ENCODE assay signal across 12 mouse cellular contexts in genomic region chr11:59530870-59531535, GRCm38 (mm10). TPM values are rescaled to one million over a fixed set of nuclear protein-coding genes. Genes with fewer than 3 reads are reported as not detected.
A peak's percentile ranks its signal among the peaks of the same experiment; 100 is the strongest.
DNase-seq lines count a peak whose midpoint lies in the region; ATAC-seq and TF ChIP-seq lines count a peak whose summit lies in the region.
"Had no signal": no experiment of that assay in that cellular context is flagged by ENCODE, and none has a peak within 500 bp of the region (broad histone marks: within the 10 kb centered on the region; RNA-seq: fewer than 3 reads in every experiment).

No protein-coding gene starts in this region.

- H3K27ac ChIP-seq in kidney, postnatal 0 days = no peak overlapping the region
- no peak overlapping the region for H3K27ac ChIP-seq in embryonic facial prominence, embryonic 10.5 days (replicated peaks)
- H3K27ac ChIP-seq: macrophage had no signal

- no peaks in the 10 kb centered on the region for H3K36me3 ChIP-seq in kidney, postnatal 0 days (ENCODE audit: insufficient read depth, low read length)
- no peaks in the 10 kb centered on the region for H3K36me3 ChIP-seq in embryonic facial prominence, embryonic 10.5 days (replicated peaks)

- H3K27me3 ChIP-seq in kidney, postnatal 0 days (ENCODE audit: insufficient read depth, low read length) = no peaks in the 10 kb centered on the region
- H3K27me3 ChIP-seq in embryonic facial prominence, embryonic 10.5 days (replicated peaks; ENCODE audit: low read depth, poor library complexity, severe bottlenecking) = no peaks in the 10 kb centered on the region

- H3K4me2 ChIP-seq in kidney, postnatal 0 days (ENCODE audit: low read length) = no peak overlapping the region

- TF ChIP-seq CTCF in kidney, postnatal 0 days (IDR thresholded peaks at IDR 0.05; ENCODE audit: low read depth) = no peak

- peak; percentile 84 for DNase-seq in kidney, postnatal 0 days (ENCODE audit: low spot score)
- DNase-seq in kidney, adult 18-20 months = no peak
- peak; percentile 16 for DNase-seq in embryonic facial prominence, embryonic 10.5 days (ENCODE audit: low spot score)
- DNase-seq in retina, postnatal 1 day = peak; percentile 60
- DNase-seq in adrenal gland, postnatal 10 days = no peak
- no peak for DNase-seq in urinary bladder, postnatal 36 days (ENCODE audit: low spot score in 2 of 2)
- DNase-seq in liver = no peak

- H3K4me3 ChIP-seq in kidney, postnatal 0 days (replicated peaks; ENCODE audit: low read depth, low read length) = no peak overlapping the region
- no peak overlapping the region for H3K4me3 ChIP-seq in embryonic facial prominence, embryonic 10.5 days

- H3K4me1 ChIP-seq in kidney, postnatal 0 days (replicated peaks; ENCODE audit: insufficient read depth, low read length) = no peaks in the 10 kb centered on the region
- peaks cover 12% of the 10 kb centered on the region for H3K4me1 ChIP-seq in embryonic facial prominence, embryonic 10.5 days

- peak; percentile 86 for ATAC-seq in kidney, postnatal 0 days (replicated peaks; ENCODE audit: low FRiP score, low read depth)
- peak; percentile 79; the same call in 1 of the 2 replicates for ATAC-seq in cerebellum, adult (ENCODE audit: insufficient number of reproducible peaks, low FRiP score, low TSS enrichment)

- WGBS in kidney, postnatal 0 days = 45% methylated on average over 6 of the region's 6 CpGs
- 80% methylated on average over 6 of the region's 6 CpGs for WGBS in embryonic facial prominence, embryonic 10.5 days

- no peak overlapping the region for H3K9ac ChIP-seq in kidney, postnatal 0 days (ENCODE audit: low read depth, low read length)

- H3K9me3 ChIP-seq in kidney, postnatal 0 days (replicated peaks; ENCODE audit: low read length) = no peaks in the 10 kb centered on the region
- H3K9me3 ChIP-seq in embryonic facial prominence, embryonic 10.5 days = no peaks in the 10 kb centered on the region

RNA-seq across cellular contexts. Expression of gene Zkscan17, which starts 4.5 kb away (rescaled TPM):
- polyA plus RNA-seq in kidney, postnatal 0 days (2015; fragmentation: Nextera tagmentation; extraction: Ambion mirVana) = 19.9 and 20.1 TPM in 2 replicates
- polyA plus RNA-seq in embryonic facial prominence, embryonic 10.5 days (2016; fragmentation: Nextera tagmentation; extraction: Ambion mirVana) = 37.2 and 39.3 TPM in 2 replicates
- total RNA-seq in adrenal gland, postnatal 10 days (2021) = 10 to 100 TPM; 22.6 to 23.4 TPM

RNA-seq across cellular contexts. Expression of gene Nlrp3, which starts 10.4 kb away (rescaled TPM):
- 0.09 and 0.10 TPM in 2 replicates for polyA plus RNA-seq in kidney, postnatal 0 days (2015; fragmentation: Nextera tagmentation; extraction: Ambion mirVana)
- polyA plus RNA-seq in embryonic facial prominence, embryonic 10.5 days (2016; fragmentation: Nextera tagmentation; extraction: Ambion mirVana) = 0.14 and 0.16 TPM in 2 replicates
- total RNA-seq in adrenal gland, postnatal 10 days (2021) = under 1 TPM; 0.42 to 0.51 TPM

RNA-seq across cellular contexts. Expression of gene Olfr222, which starts 45.0 kb away (rescaled TPM):
- not detected in 2 replicates for polyA plus RNA-seq in kidney, postnatal 0 days (2015; fragmentation: Nextera tagmentation; extraction: Ambion mirVana)
- polyA plus RNA-seq in embryonic facial prominence, embryonic 10.5 days (2016; fragmentation: Nextera tagmentation; extraction: Ambion mirVana) = 0.06 TPM in 1 of 2 replicates, not detected in the other
- not detected for total RNA-seq in adrenal gland, postnatal 10 days (2021)
- total RNA-seq: layer of hippocampus, postnatal 36 days had no signal
- polyA plus RNA-seq: heart, postnatal 0 days; macrophage; thymus, postnatal 0 days had no signal

RNA-seq across cellular contexts. Expression of gene Zfp867, which starts 58.7 kb away (rescaled TPM):
- polyA plus RNA-seq in kidney, postnatal 0 days (2015; fragmentation: Nextera tagmentation; extraction: Ambion mirVana) = 7.5 and 7.6 TPM in 2 replicates
- polyA plus RNA-seq in embryonic facial prominence, embryonic 10.5 days (2016; fragmentation: Nextera tagmentation; extraction: Ambion mirVana) = 8.6 and 9.3 TPM in 2 replicates
- 1 to 10 TPM; 3.9 to 6.4 TPM for total RNA-seq in adrenal gland, postnatal 10 days (2021)

Comparison
In these comparisons a context has a peak if more than half of its experiments do, and no peak if none do; other contexts are left out.
1. DNase-seq: peak in kidney, postnatal 0 days (single experiment), embryonic facial prominence, embryonic 10.5 days (single experiment) and retina, postnatal 1 day (single experiment); none in kidney, adult 18-20 months (single experiment), adrenal gland, postnatal 10 days (single experiment), urinary bladder, postnatal 36 days (0 of 2) and liver (single experiment).